Mouse (Mus musculus): ENCODE data around the gene Dspp.

GRCm38 (mm10) chr5:104137920-104138541, 32.5 kb upstream of the Dspp start:
- TF ChIP-seq EP300 (optimal IDR thresholded peaks at IDR 0.05) (no peak), CTCF (IDR thresholded peaks at IDR 0.05; ENCODE audit: low read depth) (no peak)

All from stomach, postnatal 0 days (tissue).